Mouse (Mus musculus): ENCODE results near the gene Leo1.

DNA sequence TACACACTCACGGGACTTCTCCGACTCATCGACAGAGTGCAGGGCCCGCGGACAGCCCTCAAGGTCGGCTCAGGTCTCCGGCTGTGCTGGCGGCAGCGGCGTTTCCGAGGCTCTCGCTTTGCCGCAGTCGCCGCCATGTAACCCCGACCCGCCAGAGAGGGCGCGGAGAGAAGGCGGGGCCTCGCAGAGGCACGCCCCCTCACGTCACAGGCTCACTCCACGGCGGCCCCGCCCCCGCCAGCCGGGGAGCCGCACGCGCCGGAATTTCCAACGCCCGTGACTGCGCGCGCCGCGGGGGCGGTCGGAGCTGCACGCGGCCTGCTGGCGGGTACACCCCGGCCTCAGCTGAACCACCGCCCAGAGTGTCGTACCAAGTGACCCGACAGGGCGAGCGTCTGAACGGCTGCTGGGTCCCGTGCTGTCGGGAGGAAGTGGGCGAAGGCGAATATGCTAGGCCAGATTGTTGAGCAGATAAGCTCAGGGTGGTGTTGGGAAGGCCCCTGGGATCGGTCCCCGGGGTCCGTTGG lies 31.4 kb upstream of the Leo1 start, which contains the start of gene Mapk6:
- TF ChIP-seq CTCF (IDR thresholded peaks at IDR 0.05; ENCODE audit: low read depth) (no peak; the same call in 1 of the 2 replicates), EP300 (IDR thresholded peaks at IDR 0.05; ENCODE audit: low read depth) (no peak)

Data from liver, embryonic 14.5 days (tissue).